Comparison of ENCODE assay signal across 7 mouse cellular contexts in the genomic region with DNA sequence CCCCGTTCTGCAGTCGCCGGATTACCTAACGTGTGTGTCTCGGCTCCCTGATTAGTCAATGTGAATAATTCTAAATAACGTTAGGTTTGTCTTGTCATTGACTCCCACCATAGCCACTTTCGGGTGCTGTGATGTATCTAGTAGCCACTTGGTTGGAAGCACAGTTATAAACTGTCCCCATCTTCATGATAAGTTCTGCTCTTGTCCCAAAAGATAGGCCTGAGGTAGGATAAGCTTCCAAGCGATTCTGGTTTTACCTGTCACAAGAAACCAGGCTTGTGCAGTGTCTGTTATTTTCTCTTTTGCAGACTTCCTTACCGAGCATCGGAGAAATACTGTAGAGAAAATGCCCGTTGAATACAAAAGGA. TPM values are rescaled to one million over a fixed set of nuclear protein-coding genes. Genes with fewer than 3 reads are reported as not detected.
DNase-seq lines count a peak whose midpoint lies in the region; ATAC-seq and TF ChIP-seq lines count a peak whose summit lies in the region.

No protein-coding gene starts in this region.

- no peak for TF ChIP-seq CTCF in testis, adult 2 months (IDR thresholded peaks at IDR 0.05; ENCODE audit: control insufficient read depth, insufficient read depth, insufficient replicate concordance, low read depth, low read length)

- no peaks in the 10 kb centered on the region for H3K27me3 ChIP-seq in testis, adult 2 months (ENCODE audit: control insufficient read depth, insufficient read depth, low read length)
- H3K27me3 ChIP-seq in forebrain, embryonic 10.5 days (ENCODE audit: poor library complexity, severe bottlenecking), result no peaks in the 10 kb centered on the region
- H3K27me3 ChIP-seq in liver, embryonic 13.5 days, result 0 out of 2 replicates have a peak, but pooled peaks cover 2% of the 10 kb centered on the region

- no peaks in the 10 kb centered on the region; the same call in 1 of the 2 replicates for H3K4me1 ChIP-seq in testis, adult 2 months (ENCODE audit: control insufficient read depth, insufficient read depth, low read length)
- peaks cover 19% of the 10 kb centered on the region for H3K4me1 ChIP-seq in forebrain, embryonic 10.5 days
- peaks cover 36% of the 10 kb centered on the region for H3K4me1 ChIP-seq in liver, embryonic 13.5 days (replicated peaks)

- H3K9ac ChIP-seq in liver, embryonic 13.5 days, result peak overlapping the region; percentile 94

- peak overlapping the region; percentile 77 for H3K4me2 ChIP-seq in liver, embryonic 13.5 days

- peak; percentile 71 for ATAC-seq in liver, embryonic 13.5 days (ENCODE audit: low read depth)
- no peak for ATAC-seq in megakaryocyte progenitor cell, adult 5-6 weeks (replicated peaks; ENCODE audit: poor library complexity)

- H3K9me3 ChIP-seq in forebrain, embryonic 10.5 days, result no peaks in the 10 kb centered on the region
- no peaks in the 10 kb centered on the region for H3K9me3 ChIP-seq in liver, embryonic 13.5 days (replicated peaks)

- no peaks in the 10 kb centered on the region; the same call in 1 of the 2 replicates for H3K36me3 ChIP-seq in testis, adult 2 months (ENCODE audit: control insufficient read depth, insufficient read depth, low read length)
- H3K36me3 ChIP-seq in forebrain, embryonic 10.5 days (replicated peaks), result peaks cover 18% of the 10 kb centered on the region
- peaks cover 11% of the 10 kb centered on the region for H3K36me3 ChIP-seq in liver, embryonic 13.5 days

- no peak for DNase-seq in testis, postnatal 10 days (ENCODE audit: low spot score)
- no peak for DNase-seq in forebrain, embryonic 10.5 days (ENCODE audit: extremely low spot score, low spot score)
- no peak for DNase-seq in liver, embryonic 13.5 days
- no peak for DNase-seq in retina, embryonic 14.5 days (ENCODE audit: low spot score)
- no peak for DNase-seq in frontal cortex, postnatal 10 days (ENCODE audit: low spot score in 2 of 2)

- H3K27ac ChIP-seq in testis, adult 2 months (ENCODE audit: control insufficient read depth, insufficient read depth, low read depth, low read length), result peak overlapping the region; percentile 73
- H3K27ac ChIP-seq in forebrain, embryonic 10.5 days, result peak overlapping the region; percentile 96
- H3K27ac ChIP-seq in liver, embryonic 13.5 days, result peak overlapping the region; percentile 84

- WGBS in forebrain, embryonic 10.5 days, result 14% methylated on average over 11 of the region's 11 CpGs
- 5% methylated on average over 11 of the region's 11 CpGs for WGBS in liver, embryonic 13.5 days (ENCODE audit: insufficient replicate concordance)

- peak overlapping the region; percentile 94 for H3K4me3 ChIP-seq in testis, adult 2 months (ENCODE audit: control insufficient read depth, low read depth, low read length)
- H3K4me3 ChIP-seq in forebrain, embryonic 10.5 days, result peak overlapping the region; percentile 76
- H3K4me3 ChIP-seq in liver, embryonic 13.5 days (replicated peaks), result peak overlapping the region; percentile 86

- no peak for TF ChIP-seq POLR2A in testis, adult 2 months (IDR thresholded peaks at IDR 0.05; ENCODE audit: control insufficient read depth, low read depth, low read length)

RNA-seq across cellular contexts. Expression of a gene that starts 0.4 kb away (rescaled TPM):
- polyA plus RNA-seq in testis, adult 2 months (2012; rRNA removed), result 27.5 and 27.9 TPM in 2 replicates
- polyA plus RNA-seq in forebrain, embryonic 10.5 days (2016; fragmentation: Nextera tagmentation; extraction: Ambion mirVana), result 43.3 and 44.0 TPM in 2 replicates
- polyA plus RNA-seq in liver, embryonic 13.5 days (2015; fragmentation: Nextera tagmentation; extraction: Ambion mirVana), result 21.3 and 23.2 TPM in 2 replicates
- 36.1 and 52.9 TPM in 2 replicates for total RNA-seq in megakaryocyte progenitor cell, adult 5-6 weeks (2015)
- total RNA-seq in megakaryocyte progenitor cell, adult 5-6 weeks (2017), result 37.4 and 45.7 TPM in 2 replicates

RNA-seq across cellular contexts. Expression of a gene that starts 4.9 kb away (rescaled TPM):
- 0.12 TPM in 1 of 2 replicates, not detected in the other for polyA plus RNA-seq in testis, adult 2 months (2012; rRNA removed)
- not detected in 2 replicates for polyA plus RNA-seq in forebrain, embryonic 10.5 days (2016; fragmentation: Nextera tagmentation; extraction: Ambion mirVana)
- not detected in 2 replicates for polyA plus RNA-seq in liver, embryonic 13.5 days (2015; fragmentation: Nextera tagmentation; extraction: Ambion mirVana)
- total RNA-seq in megakaryocyte progenitor cell, adult 5-6 weeks (2015), result not detected in 2 replicates
- not detected in 2 replicates for total RNA-seq in megakaryocyte progenitor cell, adult 5-6 weeks (2017)
